8 mouse cellular contexts compared by ENCODE assay signal in genomic region chr16:94084711-94085602, GRCm38 (mm10). TPM values are rescaled to one million over a fixed set of nuclear protein-coding genes. Genes with fewer than 3 reads are reported as not detected.
DNase-seq lines count a peak whose midpoint lies in the region; ATAC-seq and TF ChIP-seq lines count a peak whose summit lies in the region.

Sim2 (plus strand) TSS chr16:94084931.

- no peak for TF ChIP-seq CTCF in testis, adult 2 months (IDR thresholded peaks at IDR 0.05; ENCODE audit: control insufficient read depth, insufficient read depth, insufficient replicate concordance, low read depth, low read length)

- peaks cover 11% of the 10 kb centered on the region for H3K27me3 ChIP-seq in testis, adult 2 months (ENCODE audit: control insufficient read depth, insufficient read depth, low read length)
- peaks cover 96% of the 10 kb centered on the region for H3K27me3 ChIP-seq in kidney, embryonic 16.5 days (ENCODE audit: insufficient read depth, low read length)

- no peak for TF ChIP-seq POLR2A in testis, adult 2 months (IDR thresholded peaks at IDR 0.05; ENCODE audit: control insufficient read depth, low read depth, low read length)

- H3K4me3 ChIP-seq in testis, adult 2 months (ENCODE audit: control insufficient read depth, low read depth, low read length): peak within 1 kb of the TSS; percentile 19; the same call in 1 of the 2 replicates
- H3K4me3 ChIP-seq in kidney, embryonic 16.5 days (ENCODE audit: low read length): peak within 1 kb of the TSS; percentile 37

- 0 out of 2 replicates have a peak within 1 kb of the TSS, but pooled peaks have one; percentile 40 for H3K9ac ChIP-seq in kidney, embryonic 16.5 days (replicated peaks; ENCODE audit: low read length)

- peak within 1 kb of the TSS; percentile 53 for H3K4me2 ChIP-seq in kidney, embryonic 16.5 days (replicated peaks; ENCODE audit: low read depth, low read length)

- H3K9me3 ChIP-seq in kidney, embryonic 16.5 days (ENCODE audit: low read length): no peaks in the 10 kb centered on the region

- WGBS in kidney, embryonic 16.5 days: under 1% methylated on average over 96 of the region's 96 CpGs

- peaks cover 14% of the 10 kb centered on the region for H3K4me1 ChIP-seq in testis, adult 2 months (ENCODE audit: control insufficient read depth, insufficient read depth, low read length)
- H3K4me1 ChIP-seq in kidney, embryonic 16.5 days (ENCODE audit: insufficient read depth, low read length): peaks cover 18% of the 10 kb centered on the region

- no peak for DNase-seq in testis, postnatal 14 days (ENCODE audit: low spot score)
- peak; percentile 70 for DNase-seq in gastrocnemius, postnatal 10 days
- no peak for DNase-seq in right cerebral cortex, postnatal 25 days
- no peak for DNase-seq in cerebellum, postnatal 4 days (ENCODE audit: low spot score in 2 of 2)
- DNase-seq in cerebellum, adult 9-11 months: no peak

- peak; percentile 24 for ATAC-seq in kidney, embryonic 16.5 days (ENCODE audit: low FRiP score, low TSS enrichment)
- 0 out of 2 replicates have a peak, but pooled peaks have one; percentile 20 for ATAC-seq in megakaryocyte, adult 5-6 weeks (ENCODE audit: poor library complexity, severe bottlenecking)

- H3K36me3 ChIP-seq in testis, adult 2 months (ENCODE audit: control insufficient read depth, insufficient read depth, low read length): no peaks in the 10 kb centered on the region
- no peaks in the 10 kb centered on the region for H3K36me3 ChIP-seq in kidney, embryonic 16.5 days (ENCODE audit: insufficient read depth, low read length)

- no peak within 1 kb of the TSS for H3K27ac ChIP-seq in testis, adult 2 months (ENCODE audit: control insufficient read depth, insufficient read depth, low read depth, low read length)
- H3K27ac ChIP-seq in kidney, embryonic 16.5 days (ENCODE audit: low read length): no peak within 1 kb of the TSS

RNA-seq across cellular contexts. Expression of gene Sim2, which starts in this region (rescaled TPM):
- polyA plus RNA-seq in testis, adult 2 months (2012; rRNA removed): 0.06 and 0.10 TPM in 2 replicates
- total RNA-seq in gastrocnemius, postnatal 10 days (2021): 10 to 100 TPM; 11.9 to 13.2 TPM
- 1.3 and 1.7 TPM in 2 replicates for polyA plus RNA-seq in kidney, embryonic 16.5 days (2015; fragmentation: Nextera tagmentation; extraction: Ambion mirVana)
- not detected in 2 replicates for total RNA-seq in megakaryocyte, adult 5-6 weeks (2015)
- total RNA-seq in megakaryocyte, adult 5-6 weeks (2017): not detected in 2 replicates

Comparison
In these comparisons a context has a peak if more than half of its experiments do, and no peak if none do; other contexts are left out.
1. RNA of gene Sim2 (total RNA-seq): 11.9 to 13.2 TPM in gastrocnemius, postnatal 10 days; not detected in megakaryocyte, adult 5-6 weeks; every median in the first group is over 10 times any median in the second.
2. Peak in ATAC-seq in megakaryocyte, adult 5-6 weeks; RNA of the gene not detected or under 1 TPM.